ENCODE assay signal across 8 mouse cellular contexts in the genomic region with DNA sequence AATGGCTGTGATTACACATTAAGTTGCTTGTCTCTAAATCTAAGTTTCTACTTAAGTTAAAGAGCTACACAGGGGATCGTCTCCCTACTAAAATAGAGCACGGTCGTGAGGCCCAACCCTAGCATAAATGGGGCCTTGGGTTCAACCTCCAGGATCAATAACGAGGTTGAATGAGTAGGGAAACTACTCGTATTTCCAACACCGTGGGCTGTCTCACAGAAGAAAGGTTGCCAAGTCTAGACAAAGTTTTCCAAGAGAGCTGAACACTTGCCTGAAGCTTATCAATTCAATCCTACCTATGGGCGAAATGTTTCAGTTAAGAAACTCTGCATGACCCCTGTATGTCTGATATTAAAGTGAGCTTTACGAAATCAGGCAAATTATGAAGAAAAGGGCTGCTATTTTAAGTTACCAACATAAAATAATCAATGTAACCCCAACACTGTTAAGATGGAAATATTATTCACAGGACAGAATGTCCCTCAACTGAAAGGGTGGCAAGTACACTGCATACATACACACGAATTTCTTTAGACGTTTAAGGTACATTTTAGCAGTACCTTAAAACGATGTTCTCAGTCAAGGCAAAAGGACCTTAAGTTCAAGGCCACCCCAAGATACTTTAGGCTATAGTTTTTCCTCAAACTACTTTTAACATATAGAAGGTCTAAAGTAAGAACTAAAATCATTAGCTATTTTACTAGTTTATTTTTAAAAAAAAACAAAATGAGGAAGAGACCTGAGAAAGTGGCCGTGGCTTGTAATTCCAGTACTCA. TPM values are rescaled to one million over a fixed set of nuclear protein-coding genes. Genes with fewer than 3 reads are reported as not detected.
DNase-seq lines count a peak whose midpoint lies in the region; ATAC-seq and TF ChIP-seq lines count a peak whose summit lies in the region.

No protein-coding gene starts in this region.

- peaks cover 16% of the 10 kb centered on the region for H3K4me1 ChIP-seq in heart, embryonic 11.5 days (ENCODE audit: control insufficient read depth, insufficient read depth, low read length)
- peaks cover 38% of the 10 kb centered on the region for H3K4me1 ChIP-seq in G1E (ENCODE audit: insufficient read depth, low read depth, low read length)
- H3K4me1 ChIP-seq in hindbrain, embryonic 11.5 days (replicated peaks; ENCODE audit: control insufficient read depth, insufficient read depth, low read length), result peaks cover 3% of the 10 kb centered on the region; the same call in 1 of the 2 replicates

- no peaks in the 10 kb centered on the region for H3K9me3 ChIP-seq in heart, embryonic 11.5 days (replicated peaks; ENCODE audit: control insufficient read depth, low read length)
- H3K9me3 ChIP-seq in G1E (replicated peaks), result no peaks in the 10 kb centered on the region
- no peaks in the 10 kb centered on the region for H3K9me3 ChIP-seq in hindbrain, embryonic 11.5 days (ENCODE audit: control insufficient read depth, low read length)

- H3K27ac ChIP-seq in heart, embryonic 11.5 days (ENCODE audit: low read depth, low read length), result no peak overlapping the region
- H3K27ac ChIP-seq in hindbrain, embryonic 11.5 days (ENCODE audit: low read depth, low read length), result no peak overlapping the region
- peak overlapping the region; percentile 60 for H3K27ac ChIP-seq in macrophage

- peaks cover 12% of the 10 kb centered on the region; the same call in 1 of the 2 replicates for H3K36me3 ChIP-seq in heart, embryonic 11.5 days (ENCODE audit: control insufficient read depth, insufficient read depth, low read length)
- peaks cover 53% of the 10 kb centered on the region for H3K36me3 ChIP-seq in G1E (replicated peaks)
- H3K36me3 ChIP-seq in hindbrain, embryonic 11.5 days (ENCODE audit: control insufficient read depth, insufficient read depth, low read length), result 0 out of 2 replicates have a peak, but pooled peaks cover 3% of the 10 kb centered on the region
- no peaks in the 10 kb centered on the region for H3K36me3 ChIP-seq in macrophage (ENCODE audit: inconsistent target)

- H3K4me3 ChIP-seq in heart, embryonic 11.5 days (ENCODE audit: low read depth, low read length), result peak overlapping the region; percentile 95
- H3K4me3 ChIP-seq in G1E (ENCODE audit: low read depth, low read length) (peak overlapping the region; percentile 90), macrophage (ENCODE audit: inconsistent target) (peak overlapping the region; percentile 89)
- peak overlapping the region; percentile 97 for H3K4me3 ChIP-seq in hindbrain, embryonic 11.5 days (ENCODE audit: low read depth, low read length)

- no peaks in the 10 kb centered on the region for H3K27me3 ChIP-seq in heart, embryonic 11.5 days (ENCODE audit: control insufficient read depth, insufficient read depth, low read length)
- H3K27me3 ChIP-seq in G1E (ENCODE audit: insufficient read depth, low read length), result no peaks in the 10 kb centered on the region
- no peaks in the 10 kb centered on the region for H3K27me3 ChIP-seq in hindbrain, embryonic 11.5 days (ENCODE audit: control insufficient read depth, insufficient read depth, low read length)

- intact Hi-C loops in heart, postnatal 10 days (cut with DNase I), result loop anchor here (2.0 kb wide), 1 partner anchor 53 kb away; no protein-coding TSS in a partner anchor

- no peak for ATAC-seq in heart, embryonic 11.5 days (replicated peaks; ENCODE audit: insufficient number of reproducible peaks, low FRiP score, low TSS enrichment)
- ATAC-seq in G1E (ENCODE audit: extremely low read depth, insufficient number of reproducible peaks, low FRiP score, poor library complexity, severe bottlenecking), result no peak
- ATAC-seq in hindbrain, embryonic 11.5 days (ENCODE audit: low FRiP score), result no peak

- peak overlapping the region; percentile 80 for H3K4me2 ChIP-seq in heart, embryonic 11.5 days
- peak overlapping the region; percentile 66 for H3K4me2 ChIP-seq in hindbrain, embryonic 11.5 days (replicated peaks; ENCODE audit: low read depth, low read length)

- peak overlapping the region; percentile 99 for H3K9ac ChIP-seq in heart, embryonic 11.5 days (ENCODE audit: low read depth, low read length)
- peak overlapping the region; percentile 96 for H3K9ac ChIP-seq in hindbrain, embryonic 11.5 days (ENCODE audit: low read depth, low read length)

- peaks cover 67% of the 10 kb centered on the region for H3K79me2 ChIP-seq in macrophage (ENCODE audit: inconsistent target)

- no peak for TF ChIP-seq CTCF in G1E (IDR thresholded peaks at IDR 0.05; ENCODE audit: low read depth, low read length)

- DNase-seq in heart, postnatal 10 days, result no peak
- DNase-seq in G1E (ENCODE audit: low spot score), result no peak
- DNase-seq in hindbrain, embryonic 11.5 days (ENCODE audit: low spot score), result no peak
- DNase-seq in ovary, postnatal 10 days (ENCODE audit: low spot score), result no peak
- no peak for DNase-seq in adrenal gland, postnatal 36 days
- DNase-seq in adrenal gland, adult 18-20 months (ENCODE audit: low spot score in 2 of 2), result no peak

- WGBS in heart, embryonic 11.5 days (ENCODE audit: insufficient replicate concordance), result 43% methylated on average over 12 of the region's 12 CpGs
- 59% methylated on average over 12 of the region's 12 CpGs for WGBS in hindbrain, embryonic 11.5 days
- 54% methylated on average over 12 of the region's 12 CpGs for WGBS in macrophage (ENCODE audit: missing documents)

RNA-seq across cellular contexts. Expression of a gene that starts 1.5 kb away (rescaled TPM):
- 172 and 199 TPM in 2 replicates for polyA plus RNA-seq in heart, embryonic 11.5 days (2014; fragmentation: Nextera tagmentation; extraction: Ambion mirVana)
- total RNA-seq in heart, postnatal 10 days (2021), result 10 to 100 TPM; 63.5 to 65.0 TPM
- total RNA-seq in G1E (2014; fragmentation: Nextera tagmentation) (176 and 198 TPM in 2 replicates), G1E (2017) (106 and 113 TPM in 2 replicates)
- polyA plus RNA-seq in G1E (2012) (30.9 and 31.6 TPM in 2 replicates), macrophage (2018) (64.9 to 123 TPM (median 77.1 TPM) in 3 replicates)
- polyA plus RNA-seq in hindbrain, embryonic 11.5 days (2014; fragmentation: Nextera tagmentation; extraction: Ambion mirVana), result 325 and 347 TPM in 2 replicates
- 100 to 1,000 TPM in 22 of 26 experiments, 10 to 100 TPM in 4; 97.1 to 205 (median 135) TPM for total RNA-seq in macrophage (2018; cell fraction: chromatin; rRNA removed)
- total RNA-seq in macrophage (2018; cell fraction: cytosol; rRNA removed), result 10 to 100 TPM; 57.6 to 79.0 (median 68.4) TPM
- total RNA-seq in macrophage (2018; cell fraction: nucleus; rRNA removed), result 100 to 1,000 TPM in 20 of 26 experiments, 10 to 100 TPM in 6; 74.7 to 214 (median 138) TPM
- 100 to 1,000 TPM; 106 to 123 TPM for total RNA-seq in adrenal gland, postnatal 36 days (2021)
- total RNA-seq in adrenal gland, adult 18-20 months (2021), result 100 to 1,000 TPM; 110 to 123 TPM

RNA-seq across cellular contexts. Expression of a gene that starts 9.6 kb away (rescaled TPM):
- polyA plus RNA-seq in heart, embryonic 11.5 days (2014; fragmentation: Nextera tagmentation; extraction: Ambion mirVana), result 23.6 and 24.5 TPM in 2 replicates
- total RNA-seq in heart, postnatal 10 days (2021), result 10 to 100 TPM; 11.7 to 12.5 TPM
- total RNA-seq in G1E (2014; fragmentation: Nextera tagmentation) (28.4 and 35.4 TPM in 2 replicates), G1E (2017) (38.6 and 43.8 TPM in 2 replicates)
- polyA plus RNA-seq in G1E (2012) (13.6 and 15.4 TPM in 2 replicates), macrophage (2018) (10.5 to 28.3 TPM (median 22.9 TPM) in 3 replicates)
- 29.4 and 30.3 TPM in 2 replicates for polyA plus RNA-seq in hindbrain, embryonic 11.5 days (2014; fragmentation: Nextera tagmentation; extraction: Ambion mirVana)
- 10 to 100 TPM in 7 of 26 experiments, 1 to 10 TPM in 19; 1.2 to 17.7 (median 5.6) TPM for total RNA-seq in macrophage (2018; cell fraction: chromatin; rRNA removed)
- 10 to 100 TPM in 14 of 26 experiments, 1 to 10 TPM in 12; 4.6 to 15.8 (median 11.6) TPM for total RNA-seq in macrophage (2018; cell fraction: cytosol; rRNA removed)
- total RNA-seq in macrophage (2018; cell fraction: nucleus; rRNA removed), result 10 to 100 TPM in 8 of 26 experiments, 1 to 10 TPM in 18; 2.3 to 24.0 (median 6.9) TPM
- total RNA-seq in adrenal gland, postnatal 36 days (2021), result 10 to 100 TPM; 21.8 to 24.0 TPM
- 10 to 100 TPM; 23.9 to 24.0 TPM for total RNA-seq in adrenal gland, adult 18-20 months (2021)

RNA-seq across cellular contexts. Expression of a gene that starts 20.1 kb away (rescaled TPM):
- polyA plus RNA-seq in heart, embryonic 11.5 days (2014; fragmentation: Nextera tagmentation; extraction: Ambion mirVana), result 24.6 and 24.8 TPM in 2 replicates
- 10 to 100 TPM; 19.8 to 21.6 TPM for total RNA-seq in heart, postnatal 10 days (2021)
- total RNA-seq in G1E (2014; fragmentation: Nextera tagmentation), result 115 and 130 TPM in 2 replicates
- total RNA-seq in G1E (2017), result 29.4 and 37.4 TPM in 2 replicates
- 18.6 and 20.5 TPM in 2 replicates for polyA plus RNA-seq in G1E (2012)
- polyA plus RNA-seq in hindbrain, embryonic 11.5 days (2014; fragmentation: Nextera tagmentation; extraction: Ambion mirVana), result 41.3 and 61.2 TPM in 2 replicates
- 100 to 1,000 TPM in 1 of 26 experiments, 10 to 100 TPM in 25; 10.4 to 111 (median 64.7) TPM for total RNA-seq in macrophage (2018; cell fraction: chromatin; rRNA removed)
- 10 to 100 TPM in 14 of 26 experiments, 1 to 10 TPM in 12; 4.4 to 14.9 (median 10.1) TPM for total RNA-seq in macrophage (2018; cell fraction: cytosol; rRNA removed)
- total RNA-seq in macrophage (2018; cell fraction: nucleus; rRNA removed), result 10 to 100 TPM; 13.0 to 92.4 (median 42.9) TPM
- polyA plus RNA-seq in macrophage (2018), result 7.1 to 11.8 TPM (median 7.4 TPM) in 3 replicates
- total RNA-seq in adrenal gland, postnatal 36 days (2021), result 10 to 100 TPM; 21.7 to 22.9 TPM
- 10 to 100 TPM; 12.7 to 17.5 TPM for total RNA-seq in adrenal gland, adult 18-20 months (2021)

RNA-seq across cellular contexts. Expression of a gene that starts 54.4 kb away (rescaled TPM):
- 13.3 and 13.8 TPM in 2 replicates for polyA plus RNA-seq in heart, embryonic 11.5 days (2014; fragmentation: Nextera tagmentation; extraction: Ambion mirVana)
- 1 to 10 TPM; 9.0 to 9.6 TPM for total RNA-seq in heart, postnatal 10 days (2021)
- total RNA-seq in G1E (2014; fragmentation: Nextera tagmentation), result 37.0 and 37.6 TPM in 2 replicates
- 35.1 and 42.3 TPM in 2 replicates for total RNA-seq in G1E (2017)
- polyA plus RNA-seq in G1E (2012), result 6.8 TPM in 2 replicates
- 15.0 and 20.9 TPM in 2 replicates for polyA plus RNA-seq in hindbrain, embryonic 11.5 days (2014; fragmentation: Nextera tagmentation; extraction: Ambion mirVana)
- total RNA-seq in macrophage (2018; cell fraction: chromatin; rRNA removed), result 100 to 1,000 TPM in 1 of 26 experiments, 10 to 100 TPM in 25; 38.9 to 110 (median 62.3) TPM
- 10 to 100 TPM in 8 of 26 experiments, 1 to 10 TPM in 18; 6.6 to 11.4 (median 9.4) TPM for total RNA-seq in macrophage (2018; cell fraction: cytosol; rRNA removed)
- total RNA-seq in macrophage (2018; cell fraction: nucleus; rRNA removed), result 10 to 100 TPM; 24.9 to 53.9 (median 39.3) TPM
- polyA plus RNA-seq in macrophage (2018), result 5.5 to 8.8 TPM (median 7.3 TPM) in 3 replicates
- total RNA-seq in adrenal gland, postnatal 36 days (2021), result 10 to 100 TPM; 22.4 to 23.4 TPM
- 10 to 100 TPM; 20.9 to 25.2 TPM for total RNA-seq in adrenal gland, adult 18-20 months (2021)
